Mouse (Mus musculus) right cerebral cortex, postnatal 36 days (tissue): Measurements from ENCODE around the gene Kcnj3.

ENCODE experiments used
- DNase-seq, 2 experiments: peaks; one replicate each; pipeline ENCODE4 v3.0.0; 2022; ENCODE audit warnings: low spot score in 2 of 2, mixed read lengths in 1 of 2

Kcnj3 gene

GRCm38 (mm10) chr2:55505712-55506111 lies 69.9 kb downstream of the Kcnj3 start:
- no peak for DNase-seq

GRCm38 (mm10) chr2:55517297-55517696 lies 81.5 kb downstream of the Kcnj3 start:
- no peak for DNase-seq

GRCm38 (mm10) chr2:55532738-55533491 lies 97.1 kb downstream of the Kcnj3 start:
- DNase-seq: peak; percentile 7 to 59

GRCm38 (mm10) chr2:55534946-55535345 lies 99.2 kb downstream of the Kcnj3 start:
- no peak for DNase-seq

- no peak for DNase-seq
Measured at GRCm38 (mm10) chr2:55535482-55535881, 99.7 kb downstream of the Kcnj3 start.

DNA sequence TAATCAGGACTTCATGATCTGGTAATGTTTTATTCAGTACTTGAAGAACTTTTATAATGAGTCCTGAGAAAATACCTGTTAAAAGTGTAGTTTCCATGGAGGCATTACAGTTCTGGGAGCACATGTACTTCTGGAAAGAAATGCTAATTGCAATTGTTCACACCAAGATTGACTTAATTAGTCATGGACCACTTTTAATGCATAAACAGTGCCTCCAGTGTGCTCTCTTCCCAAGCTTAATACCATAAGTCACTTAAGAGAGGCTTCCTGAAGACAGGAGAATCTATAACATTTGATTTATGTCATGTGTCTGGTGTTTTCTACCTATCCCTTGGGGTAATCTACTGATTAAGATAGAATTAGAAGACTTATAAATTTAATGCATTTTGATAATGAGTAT lies 111.8 kb downstream of the Kcnj3 start:
- DNase-seq: no peak

- DNase-seq: no peak
Measured at GRCm38 (mm10) chr2:55558368-55558985, 122.7 kb downstream of the Kcnj3 start.

- no peak for DNase-seq
Measured at GRCm38 (mm10) chr2:55569291-55569690, 133.5 kb downstream of the Kcnj3 start.

DNA sequence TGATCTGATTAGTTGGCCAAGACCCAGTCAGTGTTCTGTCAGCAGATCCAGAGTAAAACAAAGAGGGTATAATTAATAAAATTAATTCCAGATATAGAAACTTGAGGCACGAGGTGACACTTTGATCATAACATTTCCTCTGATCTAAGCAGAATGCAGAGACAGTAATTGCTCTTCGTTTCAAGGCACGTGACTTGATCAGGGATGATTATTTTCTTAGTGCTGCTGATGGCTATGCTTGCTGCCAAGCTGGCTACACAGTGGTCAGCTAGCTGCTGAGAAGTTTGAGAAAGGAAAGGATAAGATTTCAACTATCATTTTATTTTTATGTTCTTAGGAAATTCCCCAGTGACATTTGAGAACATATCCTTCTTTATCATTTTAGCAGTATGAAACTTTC lies 135.7 kb downstream of the Kcnj3 start:
- DNase-seq: no peak

DNA sequence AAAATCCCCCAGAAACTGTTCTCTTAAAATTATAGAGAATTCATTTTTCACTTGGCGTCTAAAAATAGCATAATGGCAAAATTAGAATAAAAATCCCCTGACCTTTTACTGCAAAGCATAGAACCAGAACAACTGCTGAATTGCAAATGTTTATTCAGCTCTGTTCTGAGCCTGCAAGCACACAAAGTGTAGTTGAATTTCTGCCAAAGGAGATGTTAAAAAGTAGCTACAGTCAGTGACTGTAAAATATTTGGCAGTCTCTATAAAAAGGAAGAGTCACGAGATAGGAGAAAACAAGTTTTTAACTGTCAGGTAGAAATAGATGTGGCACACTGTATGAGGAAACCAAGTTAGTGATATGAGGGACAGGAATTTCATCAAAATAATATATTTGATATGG lies 144.5 kb downstream of the Kcnj3 start:
- DNase-seq: no peak

DNA sequence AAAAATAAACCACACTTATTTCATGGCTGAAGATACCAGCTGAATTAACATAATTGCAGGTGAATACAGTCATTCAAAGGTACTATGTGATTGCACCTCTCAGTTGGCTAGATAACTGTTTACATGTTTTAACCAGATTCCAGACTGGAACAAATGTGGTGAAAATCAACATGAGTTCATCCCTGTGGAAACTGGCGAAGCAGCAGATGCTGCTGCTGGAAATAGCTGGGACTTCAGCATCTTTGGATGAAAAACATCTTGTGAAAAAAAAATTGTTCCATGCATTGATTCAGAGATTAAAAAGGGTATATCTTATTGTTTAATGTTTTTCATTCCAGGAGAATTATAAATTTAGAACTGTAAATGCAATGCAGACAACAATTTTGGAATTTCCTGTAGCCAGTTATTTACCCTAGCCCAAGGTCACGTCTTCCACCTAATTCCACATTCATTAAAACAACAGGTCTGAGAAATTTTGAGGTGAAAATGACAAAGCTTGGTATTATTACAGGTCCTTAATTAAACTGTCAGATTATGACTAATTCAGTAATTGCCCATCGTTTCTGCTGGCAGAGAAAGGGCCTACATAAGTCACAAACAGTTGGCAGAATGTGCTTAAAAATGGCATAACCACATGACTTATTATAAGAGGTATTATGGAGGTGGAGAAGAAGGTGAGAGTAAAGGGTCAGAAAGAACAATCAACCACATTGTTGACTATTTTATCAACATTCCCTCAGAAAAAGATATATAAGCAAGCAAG lies 155.6 kb downstream of the Kcnj3 start:
- peak; percentile 16 to 36 for DNase-seq
